Mouse (Mus musculus) MEL-GATA-1-ER (cell line): ENCODE measurements at regions not wholly inside any gene's neighbourhood (a gene's known extent, or its start where the extent isn't known, plus 50 kb on each side); places are given as distances from the start of the nearest gene placed in this dataset.

ENCODE experiments used
- DNase-seq: peaks from one replicate; pipeline ENCODE4 v3.0.0-alpha.2; 2012; ENCODE audit warnings: low read depth; ENCODE audit errors: extremely low read depth

GRCm38 (mm10) chr9:101807249-101807648 lies 54.4 kb upstream of the 9630041A04Rik start:
- no peak for DNase-seq

DNA sequence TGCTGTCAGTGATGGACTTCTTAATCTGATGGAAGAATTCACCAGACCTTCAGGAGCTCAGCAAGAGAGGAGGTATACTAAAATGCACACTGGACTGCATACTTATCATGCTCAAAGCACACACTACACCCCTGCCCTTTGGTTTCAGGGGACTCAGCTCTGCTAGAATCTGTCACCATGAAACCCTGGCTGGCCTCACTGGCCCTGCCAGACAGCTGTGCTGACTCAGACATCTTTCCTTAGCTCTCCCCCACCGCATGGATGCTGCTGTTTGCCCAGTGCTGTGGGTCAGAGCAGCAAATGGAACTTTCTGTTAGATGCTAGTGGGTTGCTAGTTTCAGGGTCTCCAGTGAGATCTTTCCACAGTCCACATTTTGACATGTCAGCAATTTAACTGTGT lies 64.9 kb upstream of the 9630041A04Rik start:
- no peak for DNase-seq

GRCm38 (mm10) chr9:101796063-101796462 lies 65.6 kb upstream of the 9630041A04Rik start:
- no peak for DNase-seq

DNA sequence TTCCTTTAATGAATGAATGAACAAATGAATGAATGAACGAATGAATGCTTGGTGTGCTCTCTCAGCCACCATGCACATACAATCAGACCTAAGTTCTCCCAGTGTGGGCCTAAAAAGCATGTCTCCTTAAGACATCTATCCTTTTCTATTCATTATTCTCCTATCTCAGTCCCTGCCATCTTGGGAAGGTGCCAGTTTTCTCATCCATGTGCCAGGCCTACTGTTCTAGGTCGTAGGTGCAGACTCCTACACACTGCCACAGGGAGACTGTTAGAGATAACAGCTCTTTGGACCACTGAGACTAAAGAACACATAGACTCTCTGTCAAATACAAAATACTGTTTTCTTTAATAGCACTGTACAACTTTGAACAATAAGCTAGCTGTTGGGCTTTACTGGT lies 66.2 kb upstream of the 9630041A04Rik start:
- DNase-seq: no peak

DNA sequence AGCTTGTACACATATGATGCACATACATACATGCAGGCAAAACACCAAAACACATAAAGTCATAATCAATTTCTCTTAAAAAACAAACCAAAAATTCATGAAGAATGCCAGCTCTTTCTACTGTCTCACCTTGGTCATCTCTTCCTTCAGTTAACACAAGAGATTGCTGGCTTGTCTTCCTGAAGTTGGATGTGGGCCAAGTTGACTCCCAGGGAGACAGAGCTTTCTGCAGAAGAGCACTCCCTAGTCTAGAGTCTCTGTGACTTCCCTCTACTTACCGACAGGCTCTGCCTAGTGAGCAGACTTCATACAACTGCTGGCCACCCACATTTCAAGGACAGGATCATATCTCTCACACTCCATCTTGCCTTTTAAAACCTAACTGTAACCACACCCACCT lies 70.7 kb upstream of the 9630041A04Rik start:
- no peak for DNase-seq

DNA sequence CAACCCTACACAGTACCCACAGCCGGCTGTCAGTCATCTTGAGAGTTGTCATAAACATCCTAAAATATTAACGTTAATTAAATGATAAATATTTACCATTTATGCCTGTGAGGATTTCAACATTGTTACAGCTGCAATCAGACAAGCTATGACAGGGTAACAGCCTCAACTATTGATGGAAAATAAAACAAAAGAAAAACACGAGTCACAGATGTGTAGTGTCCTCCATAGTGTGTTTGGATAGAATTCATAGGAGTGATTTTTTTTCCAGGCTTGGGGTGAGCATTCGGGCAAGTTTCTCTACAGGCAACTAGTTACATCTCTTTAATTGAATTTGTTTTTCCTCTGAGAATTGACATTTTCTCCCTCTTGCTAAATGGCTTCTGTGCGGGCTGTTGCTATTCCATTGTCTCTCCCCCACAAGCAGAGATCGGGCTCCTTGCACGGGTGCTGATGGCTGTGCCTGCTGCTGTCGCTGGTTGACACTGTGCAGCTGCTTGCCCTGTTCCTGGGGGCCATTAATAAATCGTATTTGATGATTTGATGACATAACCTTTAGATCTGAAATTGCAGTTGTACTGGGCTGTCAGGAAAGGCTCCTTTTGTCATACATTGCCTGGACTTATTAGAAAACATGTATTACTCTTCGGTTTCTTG lies 120.6 kb upstream of the 9630041A04Rik start:
- no peak for DNase-seq

GRCm38 (mm10) chr9:101739322-101739721 lies 122.3 kb upstream of the 9630041A04Rik start:
- no peak for DNase-seq

DNA sequence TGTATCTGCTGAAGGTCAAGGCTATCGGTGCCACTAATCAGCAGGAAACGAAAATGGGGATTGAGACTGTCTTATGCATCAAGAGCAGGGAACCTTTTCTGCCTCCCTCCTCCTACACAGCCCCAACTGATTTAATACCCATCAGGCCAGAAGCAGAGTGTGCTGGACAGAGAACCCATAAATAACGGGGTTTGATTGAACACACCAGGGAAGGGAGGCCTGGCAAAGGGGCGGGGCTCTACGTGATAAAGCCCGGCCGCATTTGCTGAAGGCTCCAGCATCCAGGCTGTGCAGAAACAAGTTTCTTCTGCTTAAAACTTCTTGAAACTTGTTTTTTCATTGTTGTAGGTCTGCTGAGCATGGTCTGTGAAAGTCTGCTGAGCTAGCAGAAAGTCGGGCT lies 127.4 kb upstream of the 9630041A04Rik start:
- no peak for DNase-seq

- no peak for DNase-seq
Observed at GRCm38 (mm10) chr9:101733611-101734225, 127.9 kb upstream of the 9630041A04Rik start.

- no peak for DNase-seq
Observed at GRCm38 (mm10) chr9:101730136-101730535, 131.5 kb upstream of the 9630041A04Rik start.

DNA sequence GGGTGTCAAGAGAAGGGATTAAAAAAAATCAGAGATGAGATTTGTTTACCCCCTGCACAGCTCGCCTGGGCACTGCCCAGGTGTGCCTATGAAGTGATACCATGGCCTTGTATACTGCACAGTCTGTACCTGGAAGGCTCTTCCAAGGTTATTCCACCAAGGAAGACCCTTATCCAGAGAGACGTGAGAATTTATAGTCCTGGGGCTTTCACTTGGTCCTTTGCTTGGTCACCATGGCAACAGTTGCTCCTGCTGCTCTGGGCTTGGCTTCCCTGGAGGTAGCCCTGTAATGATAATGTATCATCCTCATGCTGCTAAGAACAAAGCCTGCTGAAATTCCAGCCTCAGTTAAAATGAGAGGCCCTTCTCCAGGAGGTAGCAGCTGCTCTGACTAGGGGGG lies 143.7 kb upstream of the 9630041A04Rik start:
- DNase-seq: no peak

DNA sequence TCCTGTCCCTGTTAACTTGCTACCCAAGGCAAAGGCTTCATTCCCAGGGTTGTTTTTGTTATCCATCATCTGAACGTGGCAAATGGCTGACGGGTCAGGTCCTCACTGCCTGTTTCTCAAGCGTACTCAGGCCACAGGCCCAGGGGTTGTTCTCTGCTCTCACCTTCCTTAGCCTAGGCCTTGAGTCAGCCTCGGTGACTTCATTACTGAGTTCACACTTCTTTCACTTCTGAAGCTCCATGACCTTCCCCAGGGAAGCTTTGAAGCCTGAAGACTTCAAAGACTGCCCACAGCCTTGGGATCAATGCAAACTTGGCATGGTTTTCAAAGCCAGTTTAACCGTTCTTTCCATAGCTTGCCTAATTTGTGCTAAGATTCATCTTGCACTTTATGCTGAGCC lies 145.3 kb upstream of the 9630041A04Rik start:
- no peak for DNase-seq

DNA sequence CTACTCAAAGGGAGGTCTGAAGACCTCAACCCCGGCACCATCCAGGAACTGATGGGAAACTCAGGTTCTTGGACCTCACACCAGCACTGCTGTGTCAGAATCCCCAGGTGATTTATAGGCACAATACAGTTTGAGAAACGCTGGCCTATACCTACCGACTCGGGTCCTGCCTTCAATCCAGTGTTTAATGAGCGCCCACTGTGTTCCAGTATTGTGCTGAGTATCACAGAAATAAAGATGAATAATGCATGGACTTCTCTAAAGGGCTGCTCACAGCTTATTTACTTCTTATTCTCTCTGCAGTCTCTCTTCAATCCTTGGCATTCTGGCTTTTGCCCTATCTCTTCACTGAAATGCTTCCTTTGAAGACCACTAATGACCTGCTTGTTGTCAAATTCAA lies 146.8 kb upstream of the 9630041A04Rik start:
- no peak for DNase-seq

GRCm38 (mm10) chr9:101710611-101711071 lies 151.0 kb upstream of the 9630041A04Rik start:
- no peak for DNase-seq

- DNase-seq: no peak
Observed at GRCm38 (mm10) chr9:101700368-101700767, 161.3 kb upstream of the 9630041A04Rik start.

- no peak for DNase-seq
Observed at GRCm38 (mm10) chr9:101694054-101694453, 167.6 kb upstream of the 9630041A04Rik start.

- DNase-seq: no peak
Observed at GRCm38 (mm10) chr9:101691336-101691735, 170.3 kb upstream of the 9630041A04Rik start.

DNA sequence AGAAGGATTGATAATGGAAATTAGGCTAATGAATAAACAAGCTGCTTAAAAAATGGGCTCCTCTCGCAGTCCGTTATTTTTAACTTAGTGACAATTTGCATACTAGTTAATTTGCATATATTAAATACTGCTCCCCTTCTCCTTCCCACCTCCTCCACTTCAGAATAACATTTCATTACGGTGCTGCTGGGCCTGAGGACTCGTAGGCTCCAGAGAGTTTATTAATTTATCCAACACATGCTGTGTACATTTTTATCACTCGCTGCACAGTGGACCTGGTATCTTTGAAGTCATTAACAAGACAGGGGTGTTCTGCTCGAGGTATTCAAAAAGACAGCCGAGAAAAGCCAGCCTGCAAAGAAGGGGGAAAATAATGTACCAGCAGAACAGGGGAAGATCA lies 170.7 kb upstream of the 9630041A04Rik start:
- no peak for DNase-seq

DNA sequence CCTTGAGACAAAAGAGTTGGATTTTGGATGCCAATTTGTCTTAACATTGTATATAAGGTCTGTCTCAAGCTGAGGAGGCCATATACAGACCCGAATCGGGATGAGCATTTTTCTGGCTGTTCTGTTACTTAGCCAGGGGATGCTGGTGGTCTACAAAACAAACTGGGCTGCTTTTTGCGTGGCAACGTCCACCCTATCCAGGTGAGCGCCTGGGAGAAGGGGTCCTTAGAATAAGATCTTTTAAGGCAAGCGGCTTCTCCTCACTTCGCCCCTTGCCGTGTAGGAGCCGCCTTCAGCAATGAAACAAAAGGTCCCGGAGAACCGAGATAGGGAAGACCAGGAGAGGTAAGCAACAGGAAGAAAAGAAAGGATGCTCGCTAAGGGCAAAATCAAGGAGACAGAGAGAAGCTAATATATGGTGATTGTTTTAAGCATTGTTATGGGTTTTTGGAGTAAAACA lies 171.2 kb upstream of the 9630041A04Rik start:
- DNase-seq: no peak

GRCm38 (mm10) chr9:101689532-101690401 lies 171.9 kb upstream of the 9630041A04Rik start:
- no peak for DNase-seq

- no peak for DNase-seq
Observed at GRCm38 (mm10) chr9:101687226-101687625, 174.4 kb upstream of the 9630041A04Rik start.

DNA sequence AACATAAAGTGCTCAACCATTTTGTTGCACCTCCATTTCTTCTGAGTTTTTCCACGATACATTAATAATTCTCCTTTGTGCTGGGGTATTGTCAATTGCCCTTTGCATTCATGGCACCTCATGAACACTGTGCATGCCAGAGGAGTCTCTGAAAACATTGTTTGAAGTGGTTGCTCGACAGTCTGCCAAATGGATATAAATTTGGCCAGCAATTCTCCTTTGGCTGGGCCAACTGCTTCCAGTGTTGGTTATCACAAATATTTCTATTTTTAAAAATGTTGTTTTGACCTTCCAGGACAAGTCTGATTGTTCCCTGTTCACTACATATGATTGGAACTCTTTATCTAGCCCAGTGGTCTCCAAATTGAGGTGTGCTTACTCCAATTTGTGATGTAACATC lies 184.1 kb upstream of the 9630041A04Rik start:
- no peak for DNase-seq
